Mouse (Mus musculus) limb, embryonic 14.5 days (tissue): ENCODE measurements around the gene Gm37240. TPM values are rescaled to one million over a fixed set of nuclear protein-coding genes. Genes with fewer than 3 reads are reported as not detected.

Experiments
- ATAC-seq: fragments of 200-750 bp; cut with Nextera tagmentation; 2 replicates; pipeline ENCODE4 v1.8.0; 2017; ENCODE audit warnings: low read depth, moderate number of reproducible peaks, moderate TSS enrichment; ENCODE audit not compliant: low FRiP score
- DNase-seq: peaks from one replicate; pipeline ENCODE4 v3.0.0-alpha.2; 2015; ENCODE audit warnings: low spot score
- H3K27ac ChIP-seq: fragments of 300-500 bp; sonication (generic); replicated peaks from 2 replicates; pipeline ENCODE4 v1.5.1; 2014; ENCODE audit warnings: low read depth, mild to moderate bottlenecking, low read length, moderate library complexity, mixed read lengths
- H3K27me3 ChIP-seq: fragments of 300-500 bp; sonication (generic); 2 replicates; pipeline ENCODE4 v1.6.1; 2014; ENCODE audit warnings: low read length, mixed read lengths; ENCODE audit not compliant: control insufficient read depth, insufficient read depth
- H3K36me3 ChIP-seq: fragments of 300-500 bp; sonication (generic); 2 replicates; pipeline ENCODE4 v1.6.1; 2014; ENCODE audit warnings: mild to moderate bottlenecking, low read length, moderate library complexity, mixed read lengths; ENCODE audit not compliant: control insufficient read depth, insufficient read depth
- H3K4me1 ChIP-seq: fragments of 300-500 bp; sonication (generic); 2 replicates; pipeline ENCODE4 v1.6.1; 2014; ENCODE audit warnings: antibody characterized with exemption, low read length, mixed read lengths; ENCODE audit not compliant: control insufficient read depth, insufficient read depth
- H3K4me2 ChIP-seq: fragments of 300-500 bp; sonication (generic); replicated peaks from 2 replicates; pipeline ENCODE4 v1.6.1; 2014; ENCODE audit warnings: low read depth, mild to moderate bottlenecking, low read length, moderate library complexity; ENCODE audit not compliant: severe bottlenecking
- H3K4me3 ChIP-seq: fragments of 300-500 bp; sonication (generic); replicated peaks from 2 replicates; pipeline ENCODE4 v1.5.1; 2014; ENCODE audit warnings: low read length
- H3K9ac ChIP-seq: fragments of 300-500 bp; sonication (generic); 2 replicates; pipeline ENCODE4 v1.6.1; 2014; ENCODE audit warnings: mild to moderate bottlenecking, low read depth, low read length, moderate library complexity; ENCODE audit not compliant: severe bottlenecking
- H3K9me3 ChIP-seq: fragments of 300-500 bp; sonication (generic); 2 replicates; pipeline ENCODE4 v1.6.1; 2016; ENCODE audit warnings: low read length; ENCODE audit not compliant: control insufficient read depth
- POLR2A ChIP-seq: fragments of 200-500 bp; IDR thresholded peaks from 2 replicates; pipeline ENCODE4 v1.8.0; 2012; ENCODE audit warnings: inconsistent platforms, mild to moderate bottlenecking, moderate library complexity, borderline replicate concordance; ENCODE audit not compliant: insufficient read depth, insufficient read length; ENCODE audit errors: extremely low read depth
- WGBS: fragments of 180-500 bp; shearing (Covaris S2); extraction: QIAGEN DNeasy Blood & Tissue Kit; methylation state at CpG from one replicate; pipeline ENCODE4 v1.1.7; 2014; 5-methylcytosine and 5-hydroxymethylcytosine counted together
- polyA plus RNA-seq, 2 experiments: library from polyadenylated mRNA; depleted of rRNA in 1 of 2; stranded (reverse) in 1 of 2; unstranded in 1 of 2; fragments of >200 nt; fragmentation: Nextera tagmentation in 1 of 2; extraction: Ambion mirVana in 1 of 2; gene quantifications; 2 replicates each; pipeline versions ENCODE4 v1.2.1 to v1.2.3; 2012 to 2014

Gene Gm37240
- polyA plus RNA-seq, 2 experiments = 2.0 to 13.4 TPM

- no peak for DNase-seq
- ATAC-seq = no peak
- H3K36me3 ChIP-seq = no peaks in the 10 kb centered on the region
- H3K9ac ChIP-seq = no peak overlapping the region
- no peak overlapping the region for H3K4me3 ChIP-seq
- no peaks in the 10 kb centered on the region for H3K9me3 ChIP-seq
- H3K27me3 ChIP-seq = no peaks in the 10 kb centered on the region
- 76% methylated on average over 1 of the region's 1 CpGs for WGBS
- H3K4me2 ChIP-seq = no peak overlapping the region
- H3K4me1 ChIP-seq = no peaks in the 10 kb centered on the region
- no peak overlapping the region for H3K27ac ChIP-seq
- TF ChIP-seq POLR2A = no peak
These were observed 53.7 kb downstream of the Gm37240 start for GRCm38 (mm10) chr3:85833627-85834026.

- H3K27me3 ChIP-seq = no peaks in the 10 kb centered on the region
- no peaks in the 10 kb centered on the region for H3K9me3 ChIP-seq
- H3K4me1 ChIP-seq = no peaks in the 10 kb centered on the region; the same call in 1 of the 2 replicates
- no peak overlapping the region for H3K27ac ChIP-seq
- H3K4me3 ChIP-seq = no peak overlapping the region
- DNase-seq = no peak
- no peak overlapping the region for H3K9ac ChIP-seq
- TF ChIP-seq POLR2A = no peak
- no peaks in the 10 kb centered on the region for H3K36me3 ChIP-seq
- H3K4me2 ChIP-seq = no peak overlapping the region
- WGBS = 59% methylated on average over 10 of the region's 10 CpGs
- ATAC-seq = no peak
These were observed 54.7 kb downstream of the Gm37240 start for GRCm38 (mm10) chr3:85832490-85833155.

GRCm38 (mm10) chr3:85831785-85832184 lies 55.5 kb downstream of the Gm37240 start:
- TF ChIP-seq POLR2A = no peak
- WGBS = 79% methylated on average over 1 of the region's 1 CpGs
- H3K4me3 ChIP-seq = no peak overlapping the region
- no peak overlapping the region for H3K4me2 ChIP-seq
- H3K4me1 ChIP-seq = no peaks in the 10 kb centered on the region; the same call in 1 of the 2 replicates
- no peak overlapping the region for H3K27ac ChIP-seq
- no peaks in the 10 kb centered on the region for H3K9me3 ChIP-seq
- DNase-seq = no peak
- H3K27me3 ChIP-seq = no peaks in the 10 kb centered on the region
- no peak for ATAC-seq
- no peaks in the 10 kb centered on the region for H3K36me3 ChIP-seq
- no peak overlapping the region for H3K9ac ChIP-seq

- no peak for ATAC-seq
- DNase-seq = no peak
- H3K4me3 ChIP-seq = no peak overlapping the region
- H3K27me3 ChIP-seq = no peaks in the 10 kb centered on the region
- no peak overlapping the region for H3K27ac ChIP-seq
- WGBS = 48% methylated on average over 4 of the region's 4 CpGs
- no peaks in the 10 kb centered on the region; the same call in 1 of the 2 replicates for H3K4me1 ChIP-seq
- no peaks in the 10 kb centered on the region for H3K36me3 ChIP-seq
- no peaks in the 10 kb centered on the region for H3K9me3 ChIP-seq
- TF ChIP-seq POLR2A = no peak
- no peak overlapping the region for H3K4me2 ChIP-seq
- no peak overlapping the region for H3K9ac ChIP-seq
These were observed 58.3 kb downstream of the Gm37240 start for GRCm38 (mm10) chr3:85829047-85829446.

GRCm38 (mm10) chr3:85827815-85828214 lies 59.5 kb downstream of the Gm37240 start:
- Histone ChIP-seq H3K4me3 (no peak overlapping the region), H3K4me2 (no peak overlapping the region), H3K36me3 (no peaks in the 10 kb centered on the region), H3K27ac (0 out of 2 replicates have a peak overlapping the region, but pooled peaks have one; percentile 38), H3K9ac (no peak overlapping the region), H3K4me1 (no peaks in the 10 kb centered on the region; the same call in 1 of the 2 replicates), H3K27me3 (no peaks in the 10 kb centered on the region), H3K9me3 (no peaks in the 10 kb centered on the region)
- DNase-seq (no peak), ATAC-seq (no peak)
- no peak for TF ChIP-seq POLR2A
- WGBS = 72% methylated on average over 6 of the region's 6 CpGs

- Histone ChIP-seq H3K4me3 (no peak overlapping the region), H3K9me3 (no peaks in the 10 kb centered on the region), H3K9ac (no peak overlapping the region), H3K27ac (0 out of 2 replicates have a peak overlapping the region, but pooled peaks have one; percentile 38), H3K4me1 (no peaks in the 10 kb centered on the region; the same call in 1 of the 2 replicates), H3K4me2 (no peak overlapping the region), H3K36me3 (no peaks in the 10 kb centered on the region), H3K27me3 (no peaks in the 10 kb centered on the region)
- TF ChIP-seq POLR2A = no peak
- DNase-seq (no peak), ATAC-seq (no peak)
- WGBS = 66% methylated on average over 4 of the region's 4 CpGs
These were observed 60.0 kb downstream of the Gm37240 start for GRCm38 (mm10) chr3:85827283-85827682.
